Mouse (Mus musculus) heart, postnatal 0 days (tissue): ENCODE measurements at regions not wholly inside any gene's neighbourhood (a gene's known extent, or its start where the extent isn't known, plus 50 kb on each side); places are given as distances from the start of the nearest gene placed in this dataset.

ENCODE experiments used
- ATAC-seq: fragments of 200-750 bp; cut with Nextera tagmentation; 2 replicates; pipeline ENCODE4 v1.8.0; 2017; ENCODE audit warnings: low read depth, moderate number of reproducible peaks, moderate library complexity; ENCODE audit not compliant: insufficient read depth
- DNase-seq: peaks from one replicate; pipeline ENCODE4 v3.0.0-alpha.2; 2016; ENCODE audit warnings: low spot score
- H3K27ac ChIP-seq: fragments of 300-500 bp; sonication (generic); 2 replicates; pipeline ENCODE4 v1.5.1; 2014; ENCODE audit warnings: low read depth, mild to moderate bottlenecking
- H3K27me3 ChIP-seq: fragments of 300-500 bp; sonication (generic); 2 replicates; pipeline ENCODE4 v1.6.1; 2014; ENCODE audit warnings: low read length, mixed read lengths; ENCODE audit not compliant: control insufficient read depth, insufficient read depth
- H3K36me3 ChIP-seq: fragments of 300-500 bp; sonication (generic); replicated peaks from 2 replicates; pipeline ENCODE4 v1.6.1; 2014; ENCODE audit warnings: low read length, mixed read lengths; ENCODE audit not compliant: control insufficient read depth, insufficient read depth
- H3K4me1 ChIP-seq: fragments of 300-500 bp; sonication (generic); 2 replicates; pipeline ENCODE4 v1.6.1; 2014; ENCODE audit warnings: antibody characterized with exemption; ENCODE audit not compliant: control insufficient read depth, insufficient read depth
- H3K4me2 ChIP-seq: fragments of 300-500 bp; sonication (generic); 2 replicates; pipeline ENCODE4 v1.6.1; 2014; ENCODE audit warnings: low read depth, mild to moderate bottlenecking, low read length, moderate library complexity
- H3K4me3 ChIP-seq: fragments of 300-500 bp; sonication (generic); 2 replicates; pipeline ENCODE4 v1.5.1; 2014; ENCODE audit warnings: low read depth, low read length
- H3K9ac ChIP-seq: fragments of 300-500 bp; sonication (generic); replicated peaks from 2 replicates; pipeline ENCODE4 v1.6.1; 2014; ENCODE audit warnings: low read depth, low read length, mixed read lengths
- H3K9me3 ChIP-seq: fragments of 300-500 bp; sonication (generic); replicated peaks from 2 replicates; pipeline ENCODE4 v1.6.1; 2016; ENCODE audit warnings: low read length; ENCODE audit not compliant: control insufficient read depth
- CTCF ChIP-seq: IDR thresholded peaks from 2 replicates; pipeline ENCODE4 v1.5.1; 2016; ENCODE audit warnings: antibody characterized with exemption, control low read depth, low read depth
- EP300 ChIP-seq: IDR thresholded peaks from 2 replicates; pipeline ENCODE4 v1.6.1; 2016; ENCODE audit warnings: antibody characterized with exemption, low read depth
- WGBS: fragments of 180-500 bp; shearing (Covaris S2); extraction: QIAGEN DNeasy Blood & Tissue Kit; methylation state at CpG from one replicate; pipeline ENCODE4 v1.1.7; 2014; 5-methylcytosine and 5-hydroxymethylcytosine counted together

- no peak for ATAC-seq
- Histone ChIP-seq H3K9me3 (no peaks in the 10 kb centered on the region), H3K4me2 (no peak overlapping the region), H3K9ac (no peak overlapping the region), H3K36me3 (no peaks in the 10 kb centered on the region), H3K27me3 (no peaks in the 10 kb centered on the region), H3K27ac (no peak overlapping the region), H3K4me3 (no peak overlapping the region), H3K4me1 (peaks cover 26% of the 10 kb centered on the region)
- TF ChIP-seq EP300 (no peak), CTCF (no peak)
- 77% methylated on average over 4 of the region's 4 CpGs for WGBS
- DNase-seq = no peak
Measured at GRCm38 (mm10) chr7:145127180-145127579, 80.7 kb downstream of the 1810010D01Rik start.

- H3K36me3 ChIP-seq = no peaks in the 10 kb centered on the region
- H3K9ac ChIP-seq = no peak overlapping the region
- no peak overlapping the region for H3K4me2 ChIP-seq
- DNase-seq (no peak), ATAC-seq (no peak)
- TF ChIP-seq CTCF (no peak), EP300 (no peak)
- no peak overlapping the region for H3K4me3 ChIP-seq
- WGBS = 74% methylated on average over 2 of the region's 2 CpGs
- H3K27me3 ChIP-seq = no peaks in the 10 kb centered on the region
- no peaks in the 10 kb centered on the region for H3K9me3 ChIP-seq
- no peak overlapping the region for H3K27ac ChIP-seq
- peaks cover 21% of the 10 kb centered on the region for H3K4me1 ChIP-seq
Measured at GRCm38 (mm10) chr7:145123996-145124601, 83.8 kb downstream of the 1810010D01Rik start.

GRCm38 (mm10) chr7:145122471-145122870, 85.4 kb downstream of the 1810010D01Rik start:
- Histone ChIP-seq H3K27me3 (no peaks in the 10 kb centered on the region), H3K4me1 (peaks cover 15% of the 10 kb centered on the region), H3K36me3 (no peaks in the 10 kb centered on the region), H3K9me3 (no peaks in the 10 kb centered on the region), H3K27ac (no peak overlapping the region), H3K4me3 (no peak overlapping the region), H3K9ac (no peak overlapping the region), H3K4me2 (no peak overlapping the region)
- 50% methylated on average over 2 of the region's 2 CpGs for WGBS
- ATAC-seq = peak; percentile 74
- no peak for TF ChIP-seq CTCF
- no peak for TF ChIP-seq EP300
- DNase-seq = peak; percentile 33

- H3K4me3 ChIP-seq = no peak overlapping the region
- H3K36me3 ChIP-seq = no peaks in the 10 kb centered on the region
- H3K9ac ChIP-seq = no peak overlapping the region
- H3K27ac ChIP-seq = no peak overlapping the region
- no peak for DNase-seq
- no peaks in the 10 kb centered on the region for H3K9me3 ChIP-seq
- 62% methylated on average over 4 of the region's 4 CpGs for WGBS
- TF ChIP-seq EP300 = no peak
- TF ChIP-seq CTCF = no peak
- H3K4me2 ChIP-seq = no peak overlapping the region
- H3K27me3 ChIP-seq = no peaks in the 10 kb centered on the region
- ATAC-seq = no peak
- H3K4me1 ChIP-seq = peaks cover 10% of the 10 kb centered on the region; the same call in 1 of the 2 replicates
Measured at GRCm38 (mm10) chr7:145118406-145118805, 89.5 kb downstream of the 1810010D01Rik start.

GRCm38 (mm10) chr7:145114660-145115059, 93.3 kb downstream of the 1810010D01Rik start:
- no peak overlapping the region for H3K9ac ChIP-seq
- H3K9me3 ChIP-seq = no peaks in the 10 kb centered on the region
- H3K4me2 ChIP-seq = no peak overlapping the region
- no peaks in the 10 kb centered on the region for H3K27me3 ChIP-seq
- peaks cover 27% of the 10 kb centered on the region; the same call in 1 of the 2 replicates for H3K4me1 ChIP-seq
- TF ChIP-seq EP300 (no peak), CTCF (peak; percentile 61)
- H3K36me3 ChIP-seq = no peaks in the 10 kb centered on the region
- no peak overlapping the region for H3K4me3 ChIP-seq
- no peak for DNase-seq
- no peak for ATAC-seq
- H3K27ac ChIP-seq = no peak overlapping the region
- WGBS = 78% methylated on average over 2 of the region's 2 CpGs

- Histone ChIP-seq H3K36me3 (no peaks in the 10 kb centered on the region), H3K4me2 (no peak overlapping the region), H3K9me3 (no peaks in the 10 kb centered on the region), H3K27me3 (no peaks in the 10 kb centered on the region), H3K4me1 (peaks cover 27% of the 10 kb centered on the region; the same call in 1 of the 2 replicates), H3K9ac (no peak overlapping the region), H3K4me3 (no peak overlapping the region), H3K27ac (no peak overlapping the region)
- DNase-seq (no peak), ATAC-seq (no peak)
- TF ChIP-seq EP300 = no peak
- peak; percentile 21; the same call in 1 of the 2 replicates for TF ChIP-seq CTCF
- WGBS = 56% methylated on average over 2 of the region's 2 CpGs
Measured at GRCm38 (mm10) chr7:145114145-145114544, 93.8 kb downstream of the 1810010D01Rik start.
